Mouse (Mus musculus) brain, embryonic 14.5 days (tissue): ENCODE measurements around the gene Prr18. TPM values are rescaled to one million over a fixed set of nuclear protein-coding genes. Genes with fewer than 3 reads are reported as not detected.

ENCODE experiments used
- DNase-seq: peaks from one replicate; pipeline ENCODE4 v3.0.0-alpha.2; 2011; ENCODE audit warnings: low read depth
- CTCF ChIP-seq: fragments of 200-500 bp; IDR thresholded peaks from 2 replicates; pipeline ENCODE4 v1.5.1; 2012; ENCODE audit warnings: inconsistent platforms, mild to moderate bottlenecking, moderate library complexity, borderline replicate concordance; ENCODE audit not compliant: insufficient read depth, insufficient read length; ENCODE audit errors: extremely low read depth
- POLR2A ChIP-seq: fragments of 200-500 bp; IDR thresholded peaks from 2 replicates; pipeline ENCODE4 v1.6.1; 2012; ENCODE audit warnings: mild to moderate bottlenecking, inconsistent platforms, borderline replicate concordance; ENCODE audit not compliant: poor library complexity, insufficient read depth, insufficient read length, severe bottlenecking; ENCODE audit errors: extremely low read depth
- polyA plus RNA-seq: library from polyadenylated mRNA; depleted of rRNA; stranded (reverse); fragments of >200 nt; gene quantifications from 2 replicates; pipeline ENCODE4 v1.2.3, GENCODE M21; 2012

Prr18 gene
- polyA plus RNA-seq, 1 experiment: 29.3 TPM

DNA sequence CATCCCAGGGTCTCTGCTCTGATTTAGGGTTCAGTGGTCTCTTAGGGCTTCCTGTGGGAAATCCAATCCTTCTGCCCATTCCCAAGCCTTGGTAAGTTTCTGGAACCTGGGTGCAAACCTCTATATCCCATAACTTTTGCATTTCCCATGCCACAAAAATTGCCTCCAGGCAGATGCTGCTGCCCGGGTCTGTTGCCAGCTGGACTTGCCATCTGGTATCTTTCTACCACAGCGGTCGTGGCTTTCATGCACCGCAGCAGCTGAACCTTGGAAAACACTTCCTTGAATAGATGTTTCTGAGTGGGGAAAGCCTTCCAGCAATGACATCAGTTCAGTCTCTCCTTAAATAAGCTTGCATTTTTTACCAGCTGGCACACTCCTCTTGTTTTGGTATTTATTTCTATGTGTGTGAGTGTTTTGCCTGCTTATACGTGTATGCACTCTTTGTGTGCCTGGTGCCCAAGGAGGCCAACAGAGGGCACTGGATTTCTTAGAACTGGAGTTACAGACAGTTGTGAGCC, 10.6 kb downstream of the Prr18 start:
- DNase-seq: peak; percentile 51
- TF ChIP-seq CTCF (no peak), POLR2A (no peak)

- no peak for DNase-seq
- TF ChIP-seq POLR2A: no peak
- TF ChIP-seq CTCF: no peak
Measured at GRCm38 (mm10) chr17:8348941-8349340, 11.7 kb downstream of the Prr18 start.

DNA sequence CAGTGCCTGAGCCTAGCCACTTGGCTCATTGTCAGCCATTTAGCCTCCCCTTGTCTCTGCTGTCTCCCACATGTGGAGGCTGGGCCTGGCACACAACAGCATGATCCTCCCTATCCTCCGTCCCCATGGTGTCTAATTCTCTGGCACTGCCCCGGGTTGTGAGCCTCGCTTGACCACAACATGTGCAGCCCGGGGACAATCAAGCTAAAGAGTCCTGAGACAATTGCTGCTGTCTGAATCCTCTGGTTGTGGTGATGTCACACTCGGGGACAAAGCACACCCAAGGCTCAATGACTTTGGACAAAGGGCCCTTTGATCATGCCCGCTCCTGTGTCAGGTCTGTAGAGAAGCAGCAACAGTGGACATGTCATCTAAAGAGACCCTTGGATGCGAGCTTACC, 13.8 kb downstream of the Prr18 start:
- no peak for TF ChIP-seq CTCF
- no peak for TF ChIP-seq POLR2A
- no peak for DNase-seq

DNA sequence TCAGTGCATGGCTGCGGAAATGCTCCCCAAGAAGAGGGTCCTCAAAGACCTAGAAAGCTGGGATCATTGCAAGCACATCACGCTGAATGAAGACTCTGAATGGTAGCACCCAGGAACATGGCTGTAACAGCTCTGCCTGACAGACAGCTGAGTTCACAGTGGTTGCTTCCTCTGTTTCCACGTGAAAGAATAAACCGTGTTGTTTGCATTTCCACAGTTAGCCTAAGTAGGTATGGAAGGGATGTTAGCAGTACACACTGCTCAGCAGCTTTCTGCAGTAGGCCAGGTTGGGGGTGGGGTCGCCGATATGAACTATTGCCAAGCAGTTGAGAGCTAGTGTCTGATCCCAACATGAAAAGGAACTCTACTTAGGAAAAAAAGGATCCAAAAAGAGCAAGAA, 18.4 kb downstream of the Prr18 start, which contains the start of gene T2:
Gene T2, plus strand, starts transcription at position 301 of the 400 bp plus-strand sequence.
- TF ChIP-seq CTCF: no peak
- no peak for TF ChIP-seq POLR2A
- no peak for DNase-seq

DNA sequence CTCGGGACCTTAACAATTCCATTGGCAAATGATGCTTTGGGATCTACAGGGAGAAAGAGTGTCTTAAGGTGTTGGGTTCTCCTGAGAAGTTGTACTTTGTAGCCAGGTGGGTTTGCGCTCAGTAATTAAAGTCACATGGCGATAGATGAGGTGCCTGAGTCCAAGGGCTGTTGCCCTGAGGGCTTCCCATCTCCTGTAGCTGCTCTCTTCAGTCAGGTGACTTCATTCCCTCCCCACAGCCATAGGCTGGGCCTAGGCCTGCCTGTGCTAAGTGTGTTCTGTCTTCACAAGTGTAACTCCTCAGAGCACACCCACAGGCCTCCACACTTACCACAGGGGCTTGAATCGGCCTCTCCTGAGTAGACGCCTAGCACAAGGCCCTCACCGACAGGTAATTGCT, 20.2 kb downstream of the Prr18 start:
- no peak for DNase-seq
- no peak for TF ChIP-seq CTCF
- TF ChIP-seq POLR2A: no peak

- DNase-seq: no peak
- TF ChIP-seq CTCF: no peak
- no peak for TF ChIP-seq POLR2A
Measured at GRCm38 (mm10) chr17:8360876-8361275, 23.6 kb downstream of the Prr18 start.

GRCm38 (mm10) chr17:8361281-8362103, 24.2 kb downstream of the Prr18 start:
- no peak for TF ChIP-seq POLR2A
- TF ChIP-seq CTCF: no peak
- peak; percentile 76 for DNase-seq

DNA sequence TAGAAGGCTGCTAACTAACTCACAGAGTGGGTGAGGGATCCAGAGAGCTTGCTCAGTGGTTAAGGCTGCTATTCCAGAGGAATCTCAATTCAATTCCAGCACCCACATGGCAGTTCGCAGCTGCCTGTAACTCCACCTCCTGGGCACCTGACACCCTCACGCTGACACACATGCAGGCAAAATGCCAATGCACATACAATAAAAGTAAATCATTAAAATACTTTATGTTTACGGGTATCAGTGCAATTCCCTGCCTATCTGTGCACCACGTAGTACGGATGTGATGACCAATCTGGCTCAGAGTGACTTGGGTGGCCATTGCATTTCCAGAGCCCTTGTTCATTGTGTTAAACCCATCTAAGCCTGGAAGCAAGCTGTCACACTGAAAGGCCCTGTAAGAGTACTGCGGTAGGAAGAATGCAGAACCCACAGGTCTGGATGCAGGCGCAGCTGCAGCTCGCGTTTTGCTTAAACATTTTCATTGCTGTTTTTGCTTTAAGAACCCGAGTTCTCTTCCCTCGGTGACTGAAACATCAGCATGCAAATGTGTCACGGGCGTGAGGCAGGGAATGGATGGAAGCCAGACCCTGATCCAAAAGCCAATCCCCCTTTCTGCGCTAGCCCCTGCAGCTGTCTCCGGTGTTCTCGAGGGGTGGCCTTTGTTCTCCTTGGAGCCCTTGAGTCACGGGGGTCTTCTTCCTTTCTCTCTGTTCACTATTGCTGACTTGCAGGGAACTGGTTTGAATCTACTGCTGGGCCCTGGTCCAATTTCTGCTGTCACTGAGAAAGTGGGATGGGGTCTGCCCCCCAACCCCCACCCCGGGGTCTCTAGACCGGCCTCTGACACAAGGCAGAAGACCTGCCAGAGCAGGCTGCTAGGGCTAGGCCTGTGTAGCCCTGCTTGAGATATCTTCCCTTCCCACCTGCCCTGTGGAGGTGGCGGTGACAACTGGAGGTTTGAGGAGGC, 30.5 kb downstream of the Prr18 start:
- peak; percentile 88 for DNase-seq
- no peak for TF ChIP-seq POLR2A
- TF ChIP-seq CTCF: no peak

GRCm38 (mm10) chr17:8368570-8368969, 31.3 kb downstream of the Prr18 start:
- TF ChIP-seq CTCF (no peak), POLR2A (no peak)
- peak; percentile 98 for DNase-seq

GRCm38 (mm10) chr17:8369171-8369570, 31.9 kb downstream of the Prr18 start:
- TF ChIP-seq CTCF: no peak
- TF ChIP-seq POLR2A: no peak
- DNase-seq: peak; percentile 77
